Mouse (Mus musculus) hindbrain, embryonic 15.5 days (tissue): ENCODE data around the gene Tenm4. TPM values are rescaled to one million over a fixed set of nuclear protein-coding genes. Genes with fewer than 3 reads are reported as not detected.

Source experiments
- ATAC-seq: fragments of 200-750 bp; cut with Nextera tagmentation; 2 replicates; pipeline ENCODE4 v1.8.0; 2017; ENCODE audit warnings: low read depth, moderate number of reproducible peaks, moderate TSS enrichment; ENCODE audit not compliant: low FRiP score
- H3K27ac ChIP-seq: fragments of 300-500 bp; sonication (generic); replicated peaks from 2 replicates; pipeline ENCODE4 v1.5.1; 2015; ENCODE audit warnings: mild to moderate bottlenecking, inconsistent platforms
- H3K27me3 ChIP-seq: fragments of 300-500 bp; sonication (generic); 2 replicates; pipeline ENCODE4 v1.6.1; 2015; ENCODE audit warnings: control low read depth, inconsistent platforms
- H3K36me3 ChIP-seq: fragments of 300-500 bp; sonication (generic); 2 replicates; pipeline ENCODE4 v1.6.1; 2015; ENCODE audit warnings: control low read depth, inconsistent platforms
- H3K4me1 ChIP-seq: fragments of 300-500 bp; sonication (generic); replicated peaks from 2 replicates; pipeline ENCODE4 v1.6.1; 2015; ENCODE audit warnings: control low read depth, inconsistent platforms
- H3K4me2 ChIP-seq: fragments of 300-500 bp; sonication (generic); 2 replicates; pipeline ENCODE4 v1.6.1; 2015; ENCODE audit warnings: moderate library complexity, mild to moderate bottlenecking, inconsistent platforms
- H3K4me3 ChIP-seq: fragments of 300-500 bp; sonication (generic); 2 replicates; pipeline ENCODE4 v1.5.1; 2015; ENCODE audit warnings: mild to moderate bottlenecking, inconsistent platforms
- H3K9ac ChIP-seq: fragments of 300-500 bp; sonication (generic); 2 replicates; pipeline ENCODE4 v1.6.1; 2015; ENCODE audit warnings: inconsistent platforms
- H3K9me3 ChIP-seq: fragments of 300-500 bp; sonication (generic); 2 replicates; pipeline ENCODE4 v1.6.1; 2016; ENCODE audit warnings: control low read depth, inconsistent platforms
- WGBS: fragments of 180-500 bp; shearing (Covaris S2); methylation state at CpG from one replicate; pipeline ENCODE4 v1.1.7; 2015; 5-methylcytosine and 5-hydroxymethylcytosine counted together
- polyA plus RNA-seq: library from polyadenylated mRNA; unstranded; fragments of >200 nt; fragmentation: Nextera tagmentation; extraction: Ambion mirVana; gene quantifications from 2 replicates; pipeline ENCODE4 v1.2.1, GENCODE M21; 2015

Tenm4 gene
- polyA plus RNA-seq, 1 experiment from 2014 or later = 39.0 TPM

DNA sequence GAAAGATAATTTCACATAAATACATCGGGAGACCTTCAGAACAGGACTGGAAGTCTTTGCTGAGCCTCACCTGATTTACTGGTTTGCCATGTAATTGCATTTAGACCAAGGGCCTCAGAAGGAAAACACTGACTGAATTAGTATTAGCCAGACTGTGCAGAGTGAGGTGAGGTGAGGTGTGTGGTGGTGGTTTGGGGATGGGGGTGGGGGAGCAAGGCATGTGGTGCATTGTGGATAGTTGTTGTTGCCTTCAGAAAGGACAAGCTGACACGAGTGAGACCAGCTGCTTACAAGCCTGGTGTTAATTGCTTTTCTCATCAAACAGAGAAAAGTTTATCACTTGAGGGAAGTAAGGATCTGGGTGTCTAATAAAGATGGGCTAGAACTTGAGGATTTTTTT lies 664.3 kb downstream of the Tenm4 start:
- no peak for ATAC-seq
- Histone ChIP-seq H3K4me1 (peaks cover 27% of the 10 kb centered on the region), H3K9ac (no peak overlapping the region), H3K4me3 (no peak overlapping the region), H3K27ac (no peak overlapping the region), H3K27me3 (no peaks in the 10 kb centered on the region), H3K4me2 (no peak overlapping the region), H3K9me3 (no peaks in the 10 kb centered on the region), H3K36me3 (0 out of 2 replicates have a peak, but pooled peaks cover 4% of the 10 kb centered on the region)
- 33% methylated on average over 2 of the region's 2 CpGs for WGBS

DNA sequence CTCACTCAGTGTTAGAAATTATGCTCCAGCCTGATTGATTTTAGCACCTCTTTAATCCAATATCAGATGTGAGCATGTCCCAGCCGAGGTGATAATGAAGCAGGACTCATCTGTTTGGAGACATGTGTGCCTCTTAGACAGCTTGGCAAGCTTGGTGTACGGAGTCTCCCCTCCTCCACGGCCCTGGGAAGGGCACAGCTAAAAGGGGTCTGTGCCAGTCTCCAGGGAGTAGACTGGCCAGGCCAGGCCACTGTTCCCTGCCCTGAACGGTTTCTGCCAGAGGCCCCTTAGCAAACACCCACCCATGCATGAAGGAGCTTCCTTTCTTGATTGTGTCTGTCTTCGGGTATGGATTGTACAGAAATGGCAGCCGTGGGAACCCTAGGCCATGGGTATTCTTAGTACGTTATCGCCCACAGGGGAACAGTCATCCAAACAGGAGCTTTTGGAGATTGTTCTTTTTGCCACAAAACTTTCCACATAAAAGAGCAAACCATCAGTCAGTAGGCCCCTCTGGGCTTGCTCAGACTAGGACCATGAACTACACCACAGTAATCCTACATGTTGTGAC lies 667.3 kb downstream of the Tenm4 start:
- 57% methylated on average over 8 of the region's 8 CpGs for WGBS
- no peak for ATAC-seq
- Histone ChIP-seq H3K9me3 (no peaks in the 10 kb centered on the region), H3K4me3 (no peak overlapping the region), H3K4me1 (peaks cover 13% of the 10 kb centered on the region), H3K27me3 (no peaks in the 10 kb centered on the region), H3K4me2 (no peak overlapping the region), H3K27ac (no peak overlapping the region), H3K9ac (no peak overlapping the region), H3K36me3 (0 out of 2 replicates have a peak, but pooled peaks cover 4% of the 10 kb centered on the region)

DNA sequence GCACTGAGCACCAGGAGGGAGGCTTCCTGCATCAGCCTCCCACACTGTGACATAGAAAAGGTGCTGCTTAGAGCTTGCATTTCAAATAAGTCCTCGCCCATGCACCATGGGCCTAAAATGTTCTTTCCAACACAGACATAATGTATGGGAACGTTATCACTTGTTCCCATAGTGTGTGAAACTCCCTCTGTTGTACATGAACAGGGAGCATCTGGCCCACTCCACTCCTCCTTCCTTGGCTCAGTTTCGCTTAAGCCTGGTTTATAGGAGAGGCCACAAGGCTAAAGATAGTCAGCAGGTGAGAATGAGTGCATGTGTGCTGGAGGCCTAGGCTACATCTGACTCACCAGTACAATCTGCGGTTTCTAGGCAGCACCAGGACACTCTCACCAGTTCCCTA lies 667.9 kb downstream of the Tenm4 start:
- ATAC-seq = no peak
- peaks cover 16% of the 10 kb centered on the region for H3K4me1 ChIP-seq
- H3K9ac ChIP-seq = no peak overlapping the region
- no peak overlapping the region for H3K4me2 ChIP-seq
- no peaks in the 10 kb centered on the region for H3K27me3 ChIP-seq
- 92% methylated on average over 4 of the region's 4 CpGs for WGBS
- H3K27ac ChIP-seq = no peak overlapping the region
- H3K9me3 ChIP-seq = no peaks in the 10 kb centered on the region
- H3K36me3 ChIP-seq = 0 out of 2 replicates have a peak, but pooled peaks cover 4% of the 10 kb centered on the region
- H3K4me3 ChIP-seq = no peak overlapping the region

DNA sequence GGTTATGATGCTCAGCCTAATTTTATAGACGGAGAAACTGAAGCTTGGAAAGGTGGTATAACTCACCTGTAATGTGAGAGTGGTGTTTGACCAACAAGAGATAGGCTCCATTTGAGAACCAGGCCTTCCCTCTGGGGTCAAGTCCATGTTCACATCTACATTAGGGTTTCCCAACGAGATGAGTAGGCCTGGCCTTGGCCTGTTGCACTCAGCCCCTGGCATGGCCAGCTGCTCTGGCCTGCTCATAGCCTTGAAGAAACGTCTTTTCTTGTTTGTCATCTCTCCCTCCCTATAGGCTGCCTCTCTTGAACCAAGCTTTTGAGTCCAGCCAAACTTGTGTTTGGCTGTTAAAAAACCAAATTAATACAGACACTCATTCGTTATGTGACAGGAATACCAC lies 668.5 kb downstream of the Tenm4 start:
- H3K9me3 ChIP-seq = no peaks in the 10 kb centered on the region
- no peak overlapping the region for H3K4me2 ChIP-seq
- no peak overlapping the region for H3K9ac ChIP-seq
- ATAC-seq = no peak
- 0 out of 2 replicates have a peak, but pooled peaks cover 4% of the 10 kb centered on the region for H3K36me3 ChIP-seq
- H3K27ac ChIP-seq = no peak overlapping the region
- H3K4me1 ChIP-seq = peaks cover 18% of the 10 kb centered on the region
- no peak overlapping the region for H3K4me3 ChIP-seq
- H3K27me3 ChIP-seq = no peaks in the 10 kb centered on the region
- WGBS = 91% methylated on average over 4 of the region's 4 CpGs

DNA sequence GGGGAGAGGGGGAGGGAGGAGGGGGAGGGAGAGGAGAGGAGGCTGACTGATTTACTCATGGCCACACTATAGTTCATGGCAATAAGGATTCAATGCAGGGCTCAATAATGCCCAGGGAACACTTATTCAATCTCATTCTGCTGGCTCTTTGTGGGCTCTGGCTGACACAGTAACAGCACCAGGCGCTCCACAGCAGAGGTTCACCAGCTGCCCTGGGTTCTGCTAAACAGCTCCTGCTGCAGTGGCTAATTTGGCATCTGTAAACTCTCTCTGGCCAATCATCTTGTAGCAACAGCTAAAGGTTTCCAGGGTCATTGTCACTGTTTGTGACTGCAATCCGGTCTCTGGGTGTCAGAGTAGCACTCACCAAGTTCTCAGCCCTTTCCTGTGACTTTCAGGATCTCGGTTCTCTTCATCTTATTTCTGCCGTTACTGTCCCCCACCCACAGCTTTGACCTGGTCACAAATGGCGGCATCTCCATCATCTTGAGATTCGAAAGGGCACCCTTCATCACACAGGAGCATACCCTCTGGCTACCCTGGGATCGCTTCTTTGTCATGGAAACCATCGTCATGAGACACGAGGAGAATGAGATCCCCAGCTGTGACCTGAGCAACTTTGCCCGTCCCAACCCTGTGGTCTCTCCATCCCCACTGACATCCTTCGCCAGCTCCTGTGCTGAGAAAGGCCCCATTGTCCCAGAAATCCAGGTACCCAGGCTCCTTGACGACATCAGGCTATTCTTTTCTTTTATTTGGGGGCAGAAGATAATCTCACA lies 671.6 kb downstream of the Tenm4 start:
- Histone ChIP-seq H3K9ac (no peak overlapping the region), H3K4me2 (no peak overlapping the region), H3K27me3 (no peaks in the 10 kb centered on the region), H3K4me1 (peaks cover 14% of the 10 kb centered on the region), H3K27ac (no peak overlapping the region), H3K36me3 (0 out of 2 replicates have a peak, but pooled peaks cover 4% of the 10 kb centered on the region), H3K4me3 (no peak overlapping the region), H3K9me3 (no peaks in the 10 kb centered on the region)
- no peak for ATAC-seq
- WGBS = 34% methylated on average over 12 of the region's 12 CpGs

DNA sequence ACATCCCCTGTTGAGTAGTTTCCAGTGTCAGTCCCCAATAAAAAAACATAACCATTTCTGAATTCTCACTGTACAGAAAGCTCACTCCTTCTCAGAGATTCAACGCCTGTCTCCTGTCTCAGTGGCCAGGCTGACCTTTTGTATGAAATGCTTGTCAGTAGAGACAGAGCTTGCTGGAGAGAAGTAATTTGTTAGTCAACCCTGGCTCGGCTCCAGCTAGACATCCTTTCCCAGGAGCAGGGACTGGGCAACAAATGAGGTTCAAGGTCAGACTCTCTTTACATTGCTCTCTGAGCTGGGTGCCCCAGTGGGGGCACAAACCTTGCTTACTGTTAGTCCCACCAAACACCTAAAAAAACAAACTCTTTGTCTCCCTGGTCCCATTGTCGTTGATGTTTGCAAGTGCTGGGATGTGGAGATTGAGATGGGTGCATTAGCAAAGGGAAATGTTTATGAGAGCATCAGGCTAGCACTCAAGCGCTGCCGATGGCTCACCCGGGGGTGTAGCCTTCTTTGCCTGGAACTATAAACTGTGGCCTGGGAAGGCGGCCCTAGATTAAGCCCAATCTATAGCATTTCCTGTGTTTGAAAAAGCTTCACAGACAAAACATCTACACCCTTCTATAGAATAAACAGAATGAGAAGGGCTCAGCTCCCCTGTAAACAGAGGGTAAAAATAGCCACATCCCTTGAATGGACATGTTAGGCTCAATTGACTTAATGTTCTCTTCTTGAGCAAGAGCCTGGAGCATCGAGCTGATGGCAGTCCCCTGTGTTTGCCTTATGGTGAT lies 673.3 kb downstream of the Tenm4 start:
- H3K9me3 ChIP-seq = no peaks in the 10 kb centered on the region
- H3K4me2 ChIP-seq = no peak overlapping the region
- no peaks in the 10 kb centered on the region for H3K27me3 ChIP-seq
- H3K4me1 ChIP-seq = peaks cover 14% of the 10 kb centered on the region
- 66% methylated on average over 8 of the region's 8 CpGs for WGBS
- no peak for ATAC-seq
- H3K4me3 ChIP-seq = no peak overlapping the region
- H3K9ac ChIP-seq = no peak overlapping the region
- no peaks in the 10 kb centered on the region for H3K36me3 ChIP-seq
- no peak overlapping the region for H3K27ac ChIP-seq

DNA sequence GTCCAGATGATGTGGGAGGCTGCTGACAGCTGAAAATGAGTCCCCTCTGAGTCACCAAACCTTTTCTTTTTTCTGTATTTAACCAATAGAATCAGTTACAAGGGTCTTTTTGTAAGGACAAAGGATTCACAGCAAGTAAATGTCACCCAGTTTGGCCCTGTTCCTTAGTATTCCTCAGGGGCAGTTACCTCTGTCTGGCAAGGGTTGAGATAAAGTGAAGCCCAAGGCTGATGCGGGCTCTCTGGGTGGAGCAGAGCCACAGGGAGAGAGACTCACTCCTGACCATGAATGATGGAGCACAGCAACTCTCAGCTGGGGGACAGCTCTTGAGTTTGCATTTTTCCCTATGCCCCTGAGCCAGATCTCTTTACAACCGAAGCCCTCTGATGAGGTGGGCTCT lies 681.7 kb downstream of the Tenm4 start:
- no peaks in the 10 kb centered on the region for H3K36me3 ChIP-seq
- no peak overlapping the region for H3K4me3 ChIP-seq
- H3K27me3 ChIP-seq = no peaks in the 10 kb centered on the region
- ATAC-seq = no peak
- no peaks in the 10 kb centered on the region for H3K9me3 ChIP-seq
- H3K4me2 ChIP-seq = no peak overlapping the region
- no peak overlapping the region for H3K9ac ChIP-seq
- 82% methylated on average over 2 of the region's 2 CpGs for WGBS
- H3K4me1 ChIP-seq = no peaks in the 10 kb centered on the region
- no peak overlapping the region for H3K27ac ChIP-seq

DNA sequence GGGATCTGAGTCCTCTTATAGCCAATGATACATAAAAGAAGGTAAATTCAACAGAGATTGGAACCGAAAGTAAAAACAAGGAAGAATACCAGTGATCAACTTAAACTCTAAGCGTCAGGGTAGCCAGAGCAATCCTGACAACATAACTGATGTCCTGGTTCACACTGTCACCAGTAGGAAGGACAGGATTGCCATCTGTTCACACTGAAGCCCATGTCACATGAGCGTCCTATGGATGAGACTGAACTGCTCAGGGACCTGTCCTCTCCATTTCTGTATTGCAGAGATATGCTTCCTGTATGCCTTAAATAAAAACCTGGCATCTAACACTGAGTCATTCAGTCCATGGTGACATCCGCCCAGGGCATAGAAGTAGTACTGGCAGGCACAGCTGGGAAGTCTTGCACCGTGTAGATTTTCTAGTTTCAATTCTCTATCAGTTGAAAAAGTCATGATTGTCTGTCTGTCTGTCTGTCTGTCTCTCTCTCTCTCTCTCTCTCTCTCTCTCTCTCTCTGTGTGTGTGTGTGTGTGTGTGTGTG lies 684.9 kb downstream of the Tenm4 start:
- no peak overlapping the region for H3K9ac ChIP-seq
- no peak for ATAC-seq
- no peaks in the 10 kb centered on the region for H3K36me3 ChIP-seq
- H3K27me3 ChIP-seq = no peaks in the 10 kb centered on the region
- no peaks in the 10 kb centered on the region for H3K9me3 ChIP-seq
- WGBS = 87% methylated on average over 5 of the region's 5 CpGs
- H3K4me2 ChIP-seq = no peak overlapping the region
- H3K4me1 ChIP-seq = peaks cover 6% of the 10 kb centered on the region; the same call in 1 of the 2 replicates
- H3K27ac ChIP-seq = no peak overlapping the region
- no peak overlapping the region for H3K4me3 ChIP-seq

DNA sequence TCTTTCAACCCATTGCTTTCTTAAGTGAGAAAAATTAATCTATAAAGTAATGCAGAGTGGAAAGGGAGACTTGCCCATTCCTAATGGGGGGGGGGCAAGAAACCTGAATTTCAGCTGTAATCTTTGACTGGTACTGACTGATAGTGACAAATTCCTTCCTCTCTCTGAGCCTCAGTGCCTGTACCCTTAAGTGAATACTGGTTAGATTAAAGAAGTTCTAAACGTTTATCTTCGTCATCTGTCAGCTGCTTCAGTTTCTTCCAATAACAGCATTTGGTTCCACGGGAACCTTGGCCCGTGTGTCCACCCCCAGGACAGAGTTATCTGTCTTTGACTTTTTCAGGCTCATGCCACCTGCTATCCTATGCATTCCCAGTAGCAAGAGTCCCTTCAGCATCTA lies 685.5 kb downstream of the Tenm4 start:
- Histone ChIP-seq H3K27ac (no peak overlapping the region), H3K4me1 (peaks cover 6% of the 10 kb centered on the region; the same call in 1 of the 2 replicates), H3K4me3 (no peak overlapping the region), H3K36me3 (no peaks in the 10 kb centered on the region), H3K9me3 (no peaks in the 10 kb centered on the region), H3K27me3 (no peaks in the 10 kb centered on the region), H3K9ac (no peak overlapping the region), H3K4me2 (no peak overlapping the region)
- WGBS = 74% methylated on average over 4 of the region's 4 CpGs
- no peak for ATAC-seq

DNA sequence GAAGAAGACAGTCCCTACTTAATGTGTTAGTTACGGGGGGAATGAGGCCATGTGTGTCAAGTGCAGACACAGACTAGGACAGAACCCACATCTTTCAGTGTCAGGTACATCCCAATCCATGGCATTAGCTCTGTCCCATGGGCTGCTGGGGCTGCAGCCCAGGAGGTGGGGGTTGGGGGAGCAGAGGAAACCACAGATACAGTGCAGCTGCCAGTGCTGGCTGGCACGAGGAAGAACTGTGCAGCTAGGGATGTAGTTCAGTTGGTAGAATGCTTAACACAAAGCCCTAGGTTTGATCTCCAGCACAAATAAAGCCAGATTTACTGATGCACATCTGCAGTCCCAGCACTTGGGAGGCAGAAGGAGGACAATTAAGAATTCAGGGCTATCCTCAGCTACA lies 688.0 kb downstream of the Tenm4 start:
- ATAC-seq = no peak
- H3K27ac ChIP-seq = no peak overlapping the region
- H3K9me3 ChIP-seq = no peaks in the 10 kb centered on the region
- H3K36me3 ChIP-seq = no peaks in the 10 kb centered on the region
- H3K4me1 ChIP-seq = peaks cover 6% of the 10 kb centered on the region; the same call in 1 of the 2 replicates
- H3K27me3 ChIP-seq = no peaks in the 10 kb centered on the region
- 71% methylated on average over 2 of the region's 2 CpGs for WGBS
- no peak overlapping the region for H3K4me3 ChIP-seq
- no peak overlapping the region for H3K4me2 ChIP-seq
- H3K9ac ChIP-seq = no peak overlapping the region

DNA sequence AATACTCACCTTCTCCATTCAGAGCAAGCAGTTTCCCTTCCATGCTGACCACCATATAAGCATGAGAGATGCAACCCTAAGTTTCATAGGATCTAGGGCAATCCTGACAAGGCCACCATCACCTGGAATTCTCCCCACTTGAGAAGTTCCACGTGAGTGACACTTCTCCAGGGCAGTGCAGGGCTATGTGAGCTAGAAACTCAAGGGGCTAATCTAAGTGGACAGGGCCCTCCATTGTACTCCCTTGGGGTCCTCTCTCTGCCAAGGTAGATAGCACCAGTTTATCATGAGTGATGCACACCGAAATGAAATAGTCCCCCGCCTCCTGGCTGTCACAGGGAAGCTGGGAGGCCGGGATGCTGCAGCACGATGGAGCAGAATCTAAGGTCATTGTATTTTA lies 688.6 kb downstream of the Tenm4 start:
- Histone ChIP-seq H3K27me3 (no peaks in the 10 kb centered on the region), H3K27ac (no peak overlapping the region), H3K9ac (no peak overlapping the region), H3K4me1 (peaks cover 6% of the 10 kb centered on the region; the same call in 1 of the 2 replicates), H3K4me3 (no peak overlapping the region), H3K4me2 (no peak overlapping the region), H3K36me3 (no peaks in the 10 kb centered on the region), H3K9me3 (no peaks in the 10 kb centered on the region)
- 55% methylated on average over 5 of the region's 5 CpGs for WGBS
- no peak for ATAC-seq

DNA sequence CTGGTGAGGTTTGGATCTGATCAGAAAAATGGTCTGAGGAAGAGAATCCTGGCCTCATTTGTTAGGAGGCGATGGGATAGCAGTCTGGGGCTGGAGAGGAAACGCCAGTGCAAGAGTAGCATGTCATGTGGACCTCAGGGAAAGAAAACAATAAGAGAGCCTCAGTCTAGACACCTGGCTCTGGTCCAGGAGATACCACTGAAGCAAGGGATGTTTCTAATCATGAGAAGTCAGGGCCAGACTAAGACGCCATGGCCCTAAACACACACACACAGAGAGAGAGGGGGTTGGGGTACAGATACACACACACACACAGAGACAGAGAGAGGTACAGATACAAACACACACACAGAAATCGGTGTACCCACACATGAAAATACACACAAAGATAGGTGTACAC lies 689.6 kb downstream of the Tenm4 start:
- WGBS = 57% methylated on average over 4 of the region's 4 CpGs
- no peak overlapping the region for H3K9ac ChIP-seq
- H3K27me3 ChIP-seq = no peaks in the 10 kb centered on the region
- H3K36me3 ChIP-seq = no peaks in the 10 kb centered on the region
- H3K4me1 ChIP-seq = peaks cover 14% of the 10 kb centered on the region
- H3K4me3 ChIP-seq = no peak overlapping the region
- H3K4me2 ChIP-seq = no peak overlapping the region
- no peaks in the 10 kb centered on the region for H3K9me3 ChIP-seq
- no peak for ATAC-seq
- H3K27ac ChIP-seq = peak overlapping the region; percentile 41; the same call in 1 of the 2 replicates
